Mouse (Mus musculus) layer of hippocampus, adult 8-10 months (tissue): ENCODE data around the gene Prkn. TPM values are rescaled to one million over a fixed set of nuclear protein-coding genes. Genes with fewer than 3 reads are reported as not detected.
"Not testable (repeated sequence)": the region's sequence is repeated elsewhere in the genome, so short reads cannot be mapped to it uniquely, and the experiment has no call there.

Source experiments
- DNase-seq, 2 experiments: peaks; one replicate each; pipeline ENCODE4 v3.0.0; 2022; ENCODE audit warnings: low spot score in 2 of 2
- total RNA-seq, 4 experiments: library from RNA; stranded (reverse); gene quantifications; 2 replicates each; pipeline ENCODE4 v1.2.4; 2022

Gene Prkn
- total RNA-seq, 4 experiments from 2014 or later: 18.5 to 25.7 (median 19.9) TPM

DNA sequence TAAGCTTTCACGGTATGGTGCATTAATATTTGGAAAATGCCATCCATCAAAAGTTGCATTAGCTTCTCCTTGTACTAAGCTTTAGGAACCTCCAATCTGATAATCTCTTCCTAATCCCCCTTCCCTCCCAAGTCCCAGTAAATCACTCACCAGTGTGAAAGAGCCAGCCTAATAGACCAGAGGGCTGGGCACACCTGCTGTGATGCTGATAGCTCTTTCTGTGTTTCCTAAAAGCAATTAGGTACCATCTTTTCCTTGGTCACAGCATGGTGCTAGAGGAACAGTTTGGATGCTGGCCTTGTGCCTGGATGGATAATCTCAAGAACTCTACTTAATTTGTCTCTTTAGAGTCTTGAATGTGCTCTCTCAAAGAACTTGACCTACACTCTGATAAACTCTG, 287.0 kb downstream of the Prkn start:
- no peak for DNase-seq

DNA sequence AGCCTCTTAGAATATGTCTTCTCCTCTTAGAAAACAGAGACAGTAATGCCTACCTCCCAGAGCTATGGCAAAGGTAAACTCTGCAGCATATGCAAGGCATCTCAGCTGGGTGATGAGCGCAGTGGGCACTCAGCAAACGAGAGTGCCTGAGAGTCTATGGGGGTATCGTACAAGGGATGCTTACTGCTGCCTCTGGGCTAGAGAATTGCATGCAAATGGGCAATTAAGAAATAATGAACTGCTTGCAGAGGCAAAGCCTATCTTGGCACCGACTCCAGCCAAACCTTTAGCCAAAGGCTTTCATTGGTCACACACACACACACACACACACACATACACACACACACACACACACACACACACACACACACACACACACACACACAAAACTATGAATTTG, 290.7 kb downstream of the Prkn start:
- no peak for DNase-seq

DNA sequence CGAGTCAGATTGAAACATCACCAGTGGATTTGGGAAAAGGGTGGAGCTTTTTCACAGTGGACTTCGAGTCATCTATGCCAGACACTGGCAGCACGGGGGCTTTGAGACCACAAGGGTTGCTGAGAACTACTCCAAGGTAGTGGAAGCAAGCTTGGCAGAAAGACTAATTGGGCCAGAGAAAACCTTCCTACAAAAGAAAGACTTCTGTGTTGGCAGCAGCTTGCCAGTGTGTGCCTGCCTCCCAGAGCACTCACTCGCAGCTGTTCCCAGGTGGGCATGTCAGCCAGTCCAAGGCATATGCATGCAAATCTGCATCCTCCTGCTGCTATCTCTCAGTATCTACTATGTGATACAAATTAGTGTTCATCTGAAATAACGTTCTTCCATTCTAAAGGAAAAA, 302.1 kb downstream of the Prkn start:
- peak; percentile 69 to 71 for DNase-seq

DNA sequence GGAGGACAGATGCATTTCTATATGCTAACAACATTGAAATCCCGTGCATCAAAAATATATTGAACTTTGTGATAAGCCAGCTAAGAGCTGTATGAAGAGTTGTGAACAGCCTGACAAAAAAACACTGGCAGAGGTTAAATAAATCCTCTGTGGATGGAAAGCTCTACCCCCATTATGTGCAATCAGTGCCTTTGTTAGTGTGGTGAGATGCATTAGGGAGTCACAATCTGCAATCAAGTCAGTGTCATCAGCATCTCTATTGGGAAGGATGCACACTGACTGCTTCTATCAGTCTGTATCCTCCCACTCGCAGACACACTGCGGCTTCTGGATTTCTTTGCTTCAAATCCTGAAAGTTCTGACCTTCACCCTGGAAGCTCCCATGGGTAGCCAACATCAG, 315.9 kb downstream of the Prkn start:
- no peak for DNase-seq

DNA sequence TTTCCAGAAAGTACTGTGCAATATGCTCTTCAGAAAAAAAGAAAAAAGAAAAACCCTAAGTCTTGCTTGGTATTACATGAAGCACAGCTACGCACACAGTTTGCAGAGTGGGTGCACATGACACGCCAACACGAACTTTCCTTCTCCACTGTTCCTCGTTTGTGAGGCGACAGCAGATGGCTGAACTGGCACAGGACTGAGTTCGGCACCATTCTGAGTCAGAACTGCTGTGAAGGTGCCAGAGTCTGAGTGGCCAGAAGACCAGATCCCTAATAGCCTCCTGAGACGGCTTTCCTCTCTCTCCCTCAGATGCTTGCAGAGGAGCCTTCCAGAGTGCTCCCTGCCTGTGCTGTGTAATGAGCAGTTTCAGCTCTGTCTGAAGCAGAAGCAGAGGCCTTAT, 317.4 kb downstream of the Prkn start:
- peak; percentile 87 to 90 for DNase-seq

DNA sequence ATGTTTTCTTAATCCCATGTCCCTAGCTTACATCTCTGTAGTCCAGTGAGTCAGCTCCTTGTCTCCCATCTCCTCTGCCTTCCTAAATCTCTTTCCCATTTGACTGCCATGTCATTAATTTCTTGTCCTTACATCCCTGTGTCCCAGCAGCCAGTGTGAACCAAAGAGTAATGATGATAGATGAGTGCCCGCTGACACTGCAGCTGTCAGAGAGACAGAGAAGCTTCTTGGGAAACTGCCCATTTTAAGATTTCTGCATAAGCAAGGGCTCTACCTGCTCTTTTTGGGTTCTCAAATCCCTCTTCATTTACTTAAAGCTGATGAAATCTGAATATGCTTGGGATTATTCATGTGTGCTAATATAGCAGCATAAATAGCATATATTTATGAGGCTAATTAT, 321.3 kb downstream of the Prkn start:
- no peak for DNase-seq

DNA sequence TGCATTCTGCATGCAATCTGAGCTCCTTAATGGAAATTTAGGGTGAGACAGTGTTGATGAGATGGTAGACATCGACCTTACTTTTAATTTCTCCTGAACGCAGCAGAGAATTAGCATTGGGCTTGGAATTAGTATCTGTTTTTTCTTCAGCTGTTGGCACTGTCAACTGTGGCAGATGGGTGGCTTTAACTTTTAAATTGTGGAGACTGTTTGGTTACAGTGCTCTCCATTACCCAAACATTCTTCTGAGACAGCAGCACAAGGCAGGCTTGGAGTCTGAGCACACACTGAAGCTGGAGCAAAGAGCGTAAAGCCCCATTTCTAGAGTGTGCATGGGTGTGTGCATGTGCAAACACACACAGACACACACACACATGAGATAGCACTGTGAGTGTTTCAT, 322.6 kb downstream of the Prkn start:
- peak in 1 of 2 experiments; percentile 60 for DNase-seq

DNA sequence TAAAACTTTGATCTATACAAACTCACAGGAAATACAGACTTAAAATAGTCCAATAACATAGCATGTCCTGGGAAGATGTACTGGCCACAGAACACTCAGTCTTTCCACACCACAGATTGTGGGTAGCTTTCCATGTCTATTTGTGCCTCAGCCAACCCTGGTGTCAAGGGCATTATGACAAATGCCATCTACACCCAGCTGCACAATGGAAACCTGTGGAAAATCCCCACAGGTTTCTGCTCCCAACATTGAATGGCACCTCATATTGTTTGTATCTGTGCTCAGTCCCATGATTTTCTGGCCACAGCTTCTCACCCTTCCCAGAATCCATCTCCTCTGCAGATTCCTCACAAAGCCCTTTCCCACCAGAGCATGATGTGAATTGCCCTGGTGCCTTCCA, 347.2 kb downstream of the Prkn start:
- no peak for DNase-seq

DNA sequence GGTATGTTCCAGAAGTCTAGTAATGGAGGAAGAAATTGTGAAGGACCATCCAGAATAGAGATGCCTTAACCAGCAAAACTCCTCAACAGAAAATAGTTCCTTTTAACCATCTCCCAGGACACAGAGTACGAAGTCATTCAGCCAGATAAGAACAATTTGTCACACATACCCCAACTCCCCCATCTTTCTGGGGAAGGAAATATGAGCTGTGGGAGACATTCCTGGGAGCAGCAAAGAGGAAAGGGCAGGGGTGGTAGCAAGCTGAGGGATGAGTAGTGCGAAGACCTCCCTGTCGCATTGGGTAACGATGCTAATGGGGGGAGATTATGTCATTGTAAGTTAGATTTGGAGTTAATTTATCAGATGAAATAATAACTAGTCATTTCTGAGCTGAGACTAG, 348.3 kb downstream of the Prkn start:
- no peak for DNase-seq

DNA sequence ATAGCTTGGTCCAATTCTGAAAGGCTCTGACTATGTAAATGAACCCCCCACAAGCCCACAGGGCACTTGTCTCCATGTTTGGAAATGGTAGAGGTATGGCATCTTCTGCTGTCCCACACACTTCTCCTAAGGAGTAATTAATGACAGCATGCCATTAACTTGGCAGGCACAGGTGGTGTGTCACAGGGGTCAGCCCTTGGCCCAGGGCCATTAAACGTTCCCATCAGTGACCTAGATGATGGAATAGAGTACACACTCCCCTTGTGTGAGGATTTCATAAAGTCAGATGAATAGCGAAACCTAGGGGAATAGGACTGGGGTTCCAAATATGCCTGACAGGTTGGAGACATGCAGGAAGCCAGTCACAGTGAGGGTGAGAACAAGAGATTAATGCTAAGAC, 350.1 kb downstream of the Prkn start:
- no peak for DNase-seq

DNA sequence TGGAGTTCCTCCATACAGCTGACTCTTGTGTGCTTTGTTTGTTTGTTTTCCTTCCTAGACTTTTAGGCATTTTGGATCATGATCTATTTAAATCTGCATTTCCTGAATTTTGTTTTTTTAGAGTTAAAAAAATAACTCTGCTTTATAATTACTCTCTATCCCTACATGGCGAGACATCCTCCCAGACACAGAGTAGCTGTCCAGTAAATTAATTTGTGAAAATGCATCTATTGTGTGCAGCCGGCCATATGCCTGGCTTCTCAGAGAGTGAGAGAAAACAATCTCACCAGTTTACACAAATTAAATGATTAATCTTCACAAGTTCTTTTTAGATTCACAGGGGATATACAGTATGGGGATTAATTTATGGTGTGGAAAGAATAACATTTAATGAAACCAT, 357.9 kb downstream of the Prkn start:
- no peak for DNase-seq

DNA sequence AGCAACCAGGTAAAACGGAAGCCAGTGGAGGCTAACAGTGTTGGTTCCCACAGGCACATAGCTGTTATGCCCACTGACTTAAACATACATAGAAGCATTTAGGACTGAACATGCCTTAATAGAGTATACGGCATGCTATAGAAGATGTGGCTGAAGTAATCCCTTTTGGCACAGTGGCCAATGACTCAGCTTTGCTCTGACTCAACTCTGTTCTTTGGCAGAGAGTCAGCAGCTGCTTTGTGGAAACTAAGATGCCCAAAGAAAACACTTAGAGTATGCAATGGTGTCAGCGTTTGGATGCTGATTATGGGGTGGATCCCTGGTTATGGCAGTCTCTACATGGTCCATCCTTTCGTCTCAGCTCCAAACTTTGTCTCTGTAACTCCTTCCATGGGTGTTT, 368.9 kb downstream of the Prkn start:
- DNase-seq: not testable (repeated sequence)

DNA sequence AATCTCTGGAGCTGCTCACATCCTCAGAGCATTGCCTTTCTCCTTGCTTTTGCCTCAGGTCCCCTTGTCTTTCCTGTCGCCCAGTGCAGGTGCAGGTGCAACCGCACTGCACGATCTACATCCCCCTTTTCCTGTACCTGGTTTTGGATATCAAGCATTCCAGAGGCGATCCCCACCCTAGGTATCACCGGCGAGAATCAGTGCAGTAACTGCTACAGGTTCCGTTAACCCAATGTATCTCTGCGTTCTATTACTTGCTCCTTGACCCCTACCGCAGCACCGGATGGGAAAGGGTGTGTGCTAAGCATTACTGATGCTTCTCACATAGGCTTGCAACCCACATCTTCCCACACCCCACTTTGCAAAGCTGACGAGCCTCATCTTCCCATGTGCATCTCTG, 370.8 kb downstream of the Prkn start:
- DNase-seq: no peak

DNA sequence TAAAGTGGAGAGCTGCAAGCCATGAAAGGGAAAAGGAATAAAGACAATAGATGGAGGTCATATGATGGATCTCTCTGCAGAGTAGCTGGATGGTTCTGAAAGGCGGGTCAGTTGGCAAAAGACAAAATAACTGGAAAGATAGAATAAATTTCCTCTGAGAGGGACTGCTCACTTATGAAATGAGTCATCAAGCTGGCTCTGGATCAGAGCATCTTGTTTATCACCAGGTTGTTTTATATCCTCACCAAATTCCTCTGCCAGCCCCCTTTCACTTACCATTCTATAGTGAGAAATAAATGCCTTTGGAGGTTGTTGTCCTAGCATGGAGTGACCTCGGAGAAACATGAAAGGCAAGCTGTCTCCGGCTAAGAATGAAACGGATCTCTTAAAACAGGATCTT, 371.4 kb downstream of the Prkn start:
- no peak for DNase-seq

DNA sequence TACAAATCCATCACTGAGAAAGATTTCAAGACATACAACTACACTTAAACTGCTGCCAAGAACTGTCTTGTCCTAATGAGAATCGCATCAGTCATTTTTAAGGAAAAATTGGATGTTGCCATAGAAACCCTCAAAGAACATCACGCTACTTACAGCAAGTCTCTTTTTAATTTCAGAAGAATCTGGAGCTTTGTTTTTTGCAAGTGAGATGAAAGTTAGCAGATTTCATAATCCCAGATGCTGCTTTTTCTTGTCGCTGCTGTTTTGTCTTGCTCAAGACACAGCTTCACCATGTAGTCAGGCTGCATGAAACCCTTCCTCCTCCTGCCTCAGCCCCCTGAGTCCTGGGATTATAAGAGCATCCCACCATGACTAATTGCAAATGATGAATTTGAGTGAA, 373.5 kb downstream of the Prkn start:
- peak in 1 of 2 experiments; percentile 23 for DNase-seq

DNA sequence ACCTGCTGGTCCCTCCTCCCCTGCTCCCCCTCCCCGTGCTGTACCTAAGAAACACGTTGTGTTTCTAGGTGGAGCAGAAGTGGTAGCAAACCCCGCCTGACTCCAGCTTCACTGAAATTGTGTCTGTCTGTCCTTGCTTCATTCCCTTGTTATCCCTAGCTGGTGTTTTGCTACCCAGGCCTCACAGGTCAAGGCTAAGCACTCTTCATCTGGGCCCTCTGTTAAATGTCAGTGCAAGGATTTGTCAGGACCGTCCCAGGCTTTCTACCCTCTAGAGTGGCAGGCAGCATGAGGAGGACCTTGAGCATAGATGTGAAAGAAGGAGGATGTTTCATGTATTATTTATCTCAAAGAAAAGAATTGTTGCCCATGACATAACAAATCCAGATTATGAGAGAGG, 388.8 kb downstream of the Prkn start:
- no peak for DNase-seq

DNA sequence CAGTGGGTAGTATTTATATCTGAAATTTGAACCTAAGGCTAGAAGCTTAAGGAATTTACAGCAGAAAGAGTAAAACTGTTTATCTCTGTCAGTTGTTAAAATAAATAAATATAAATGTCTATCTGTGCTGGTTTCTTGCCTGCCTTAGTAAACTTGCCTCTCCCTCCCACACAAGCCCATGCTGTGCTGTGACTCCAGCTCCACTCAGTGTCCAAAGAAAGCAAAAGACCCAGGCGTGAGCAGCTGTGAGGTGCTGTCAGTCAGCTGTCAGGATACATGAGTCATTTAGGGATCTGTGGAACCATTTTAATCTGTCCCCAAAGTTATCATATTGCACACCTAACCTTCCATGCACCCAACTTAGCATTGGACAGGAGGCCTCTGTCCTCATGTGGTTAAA, 389.2 kb downstream of the Prkn start:
- DNase-seq: no peak

DNA sequence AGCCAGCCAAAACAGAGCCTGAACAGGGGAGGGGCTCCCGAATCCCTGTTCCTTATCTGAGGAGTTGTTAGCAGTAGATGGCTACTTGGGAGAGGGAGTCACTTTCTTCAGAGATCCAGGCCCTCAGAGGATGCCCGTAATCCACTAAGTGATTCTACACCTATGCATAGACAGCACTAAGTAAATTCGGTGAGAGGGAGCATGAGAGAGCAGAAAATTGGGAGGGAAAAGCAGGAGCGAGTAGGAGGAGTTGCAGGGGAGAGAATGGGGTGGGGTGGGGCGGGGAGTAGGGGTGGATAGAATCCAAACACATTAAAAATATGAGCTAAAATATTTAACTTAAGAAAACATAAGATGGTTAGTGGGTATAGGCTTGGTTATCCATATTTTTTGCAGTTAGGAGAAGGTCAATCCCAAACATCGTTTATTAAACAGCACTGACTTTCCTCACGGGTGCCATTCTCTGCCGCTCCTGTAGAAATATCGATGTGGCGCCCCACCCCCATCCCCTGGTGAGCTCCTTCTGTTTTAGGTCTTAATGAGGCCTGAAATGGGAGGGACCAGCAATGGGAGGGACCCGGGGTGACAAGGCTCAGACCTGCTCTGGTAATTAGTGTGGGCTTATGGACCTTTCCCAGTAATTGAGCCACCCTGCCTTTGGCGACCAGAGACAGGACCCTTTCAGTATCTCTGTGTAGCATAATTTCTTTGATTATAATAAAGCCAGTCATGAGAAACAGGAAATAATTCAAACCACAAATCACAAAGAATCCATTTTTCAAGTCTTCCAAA, 390.6 kb downstream of the Prkn start:
- DNase-seq: no peak

DNA sequence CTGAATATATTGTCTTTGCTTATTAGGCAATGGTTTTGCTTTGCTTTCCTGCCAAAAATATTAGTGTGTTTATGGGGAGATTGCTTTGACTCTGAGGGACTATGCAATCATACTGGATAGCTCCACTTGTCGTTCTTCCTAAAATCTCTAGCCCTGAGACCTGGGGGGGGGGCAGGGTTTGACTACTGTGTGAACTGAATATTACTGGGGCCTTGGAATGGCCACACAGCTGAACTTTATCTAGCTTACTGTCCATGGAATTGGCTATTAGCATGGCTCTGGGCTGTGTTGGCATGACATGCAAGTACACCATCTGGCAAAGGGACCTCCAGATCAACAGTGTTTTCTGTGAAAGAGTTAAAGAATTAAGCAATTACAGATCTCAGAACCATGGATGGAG, 395.1 kb downstream of the Prkn start:
- DNase-seq: no peak

DNA sequence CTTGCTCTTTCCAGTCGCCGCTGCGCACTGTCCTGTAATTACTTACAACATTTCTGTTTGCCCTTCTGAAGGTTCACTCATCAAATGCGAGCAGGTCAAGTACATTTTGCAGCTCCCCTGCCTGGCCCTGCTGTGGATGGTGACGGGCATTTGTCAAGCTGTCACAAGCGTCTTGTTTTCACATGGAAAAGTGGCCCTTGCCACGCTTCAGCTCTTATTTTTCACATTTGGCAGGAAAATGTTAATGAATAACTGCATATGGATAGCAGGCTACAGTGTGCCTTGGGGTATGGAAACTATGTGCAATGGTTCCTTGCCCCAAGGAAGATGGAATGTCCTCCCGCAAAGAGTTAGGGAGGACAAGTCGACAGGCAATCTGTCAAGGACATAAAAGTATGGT, 404.9 kb downstream of the Prkn start:
- DNase-seq: no peak

DNA sequence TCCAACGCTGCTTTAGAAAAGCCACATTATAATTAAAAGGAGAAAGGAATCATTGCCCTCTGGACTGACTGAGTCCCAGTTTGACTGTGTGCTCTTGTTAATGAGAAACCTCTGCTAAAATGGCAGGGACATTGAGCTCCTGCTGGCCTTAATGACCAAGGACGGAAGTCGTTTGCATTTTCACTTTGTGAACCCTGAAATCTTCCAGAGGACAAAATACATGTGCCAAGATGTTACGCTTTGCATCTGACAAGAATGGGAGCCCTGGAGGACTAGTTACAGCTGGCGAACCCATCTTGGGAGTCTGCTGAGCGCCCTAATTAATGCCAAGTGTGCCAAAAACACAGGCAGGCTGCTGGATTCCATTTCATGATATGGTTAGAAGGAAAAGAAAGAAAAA, 409.0 kb downstream of the Prkn start:
- DNase-seq: no peak

DNA sequence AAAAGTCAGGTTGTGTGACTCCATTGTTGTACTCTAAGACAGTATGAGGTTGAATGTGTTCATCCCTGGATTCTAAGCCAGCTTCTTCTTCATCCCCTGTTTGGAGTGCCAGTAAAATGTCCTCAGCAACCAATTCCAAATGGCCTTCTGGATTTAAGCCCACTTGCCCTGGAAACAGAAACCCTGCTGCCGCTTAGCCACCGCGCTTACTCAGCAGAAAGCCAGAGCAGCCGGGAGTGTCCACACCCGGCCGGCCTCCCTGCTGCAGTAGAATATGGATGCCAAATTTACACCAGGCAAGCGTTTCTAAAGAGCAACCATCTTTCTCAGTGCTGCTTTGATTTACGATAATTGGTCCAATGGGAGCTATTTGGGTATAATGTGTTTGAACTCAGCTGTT, 420.5 kb downstream of the Prkn start:
- DNase-seq: no peak

DNA sequence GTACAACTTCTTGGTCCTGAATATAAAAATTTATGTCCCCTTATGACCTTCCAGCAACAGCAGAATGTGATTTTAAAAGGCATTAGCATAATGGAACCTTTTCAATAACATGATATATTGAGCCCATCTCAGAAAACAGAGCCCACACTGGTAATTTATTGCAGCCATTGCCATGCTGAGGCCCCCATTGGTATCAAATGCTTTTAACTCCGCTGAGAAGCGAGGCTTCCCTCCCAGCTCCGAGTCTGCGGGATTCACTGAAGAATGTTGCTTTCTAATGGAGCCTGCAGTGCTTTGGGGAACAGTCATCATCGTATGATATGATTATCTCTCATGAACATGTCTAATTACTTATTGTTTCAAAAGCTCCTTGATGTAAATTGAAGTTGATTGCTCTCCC, 421.5 kb downstream of the Prkn start:
- DNase-seq: no peak

DNA sequence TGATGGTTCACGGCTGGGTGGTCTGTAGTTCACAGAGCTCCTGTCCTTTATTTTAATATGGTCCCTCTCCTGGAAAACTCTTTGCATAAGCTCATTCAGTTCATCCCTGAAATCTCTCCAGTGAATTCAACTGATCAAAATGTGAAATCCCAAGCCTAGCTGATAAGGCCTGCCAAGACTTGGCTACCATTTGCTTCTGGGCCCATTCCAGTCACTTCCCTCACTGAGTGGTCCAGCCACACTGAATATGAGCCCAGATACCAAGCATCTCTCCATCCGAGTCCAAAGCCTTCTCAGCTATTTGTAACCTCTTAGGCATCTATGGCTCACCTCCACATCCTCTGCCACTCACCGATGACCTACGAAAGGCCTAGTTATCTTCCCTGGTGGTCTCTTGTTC, 427.8 kb downstream of the Prkn start:
- DNase-seq: no peak
